Mouse (Mus musculus): ENCODE measurements around the gene Efcab11. TPM values are rescaled to one million over a fixed set of nuclear protein-coding genes. Genes with fewer than 3 reads are reported as not detected.

Efcab11 gene
- total and polyA plus RNA-seq, 3 experiments = 2.5 to 3.5 TPM; not detected in 1

DNA sequence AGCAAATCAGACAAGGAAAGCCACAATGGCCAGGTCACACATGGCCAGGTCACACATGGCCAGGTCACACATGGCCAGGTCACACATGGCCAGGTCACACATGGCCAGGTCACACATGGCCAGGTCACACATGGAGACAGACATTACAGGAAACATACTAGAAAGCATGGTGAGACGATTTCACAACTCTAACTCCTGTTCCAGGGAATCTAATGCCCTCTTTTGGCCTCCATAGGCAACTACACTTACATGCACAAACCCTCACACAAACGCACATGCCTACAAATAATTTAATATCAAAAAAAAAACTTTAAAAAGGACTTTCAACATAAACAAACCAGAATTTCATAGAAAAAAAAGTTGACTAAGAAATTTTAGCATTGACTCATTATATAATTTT lies 34.2 kb downstream of the Efcab11 start (continued):
- peak; percentile 42; the same call in 1 of the 2 replicates for TF ChIP-seq MAX (IDR thresholded peaks at IDR 0.05; ENCODE audit: low read length)
- TF ChIP-seq MAZ (IDR thresholded peaks at IDR 0.05; ENCODE audit: low read depth, low read length) = no peak
- TF ChIP-seq ELF1 (IDR thresholded peaks at IDR 0.05; ENCODE audit: low read depth, low read length) = no peak
- no peak for TF ChIP-seq MYB (IDR thresholded peaks at IDR 0.05; ENCODE audit: low read depth, low read length)
- TF ChIP-seq TAL1 (IDR thresholded peaks at IDR 0.05; ENCODE audit: low read length) = no peak
- 0 out of 2 replicates have a peak, but pooled peaks have one; percentile 47 for TF ChIP-seq MYC (IDR thresholded peaks at IDR 0.05; ENCODE audit: low read depth, low read length)
- no peak for TF ChIP-seq KAT2A (conservative IDR thresholded peaks at IDR 0.05; ENCODE audit: low read depth, low read length)
- TF ChIP-seq BHLHE40 (IDR thresholded peaks at IDR 0.05; ENCODE audit: borderline replicate concordance, low read depth, low read length) = no peak
- TF ChIP-seq E2F4 (IDR thresholded peaks at IDR 0.05; ENCODE audit: borderline replicate concordance, low read depth, low read length) = no peak
- no peak for TF ChIP-seq MAFK (IDR thresholded peaks at IDR 0.05; ENCODE audit: borderline replicate concordance, low read depth, low read length)
- TF ChIP-seq TCF12 (IDR thresholded peaks at IDR 0.05; ENCODE audit: low read depth, low read length) = no peak

DNA sequence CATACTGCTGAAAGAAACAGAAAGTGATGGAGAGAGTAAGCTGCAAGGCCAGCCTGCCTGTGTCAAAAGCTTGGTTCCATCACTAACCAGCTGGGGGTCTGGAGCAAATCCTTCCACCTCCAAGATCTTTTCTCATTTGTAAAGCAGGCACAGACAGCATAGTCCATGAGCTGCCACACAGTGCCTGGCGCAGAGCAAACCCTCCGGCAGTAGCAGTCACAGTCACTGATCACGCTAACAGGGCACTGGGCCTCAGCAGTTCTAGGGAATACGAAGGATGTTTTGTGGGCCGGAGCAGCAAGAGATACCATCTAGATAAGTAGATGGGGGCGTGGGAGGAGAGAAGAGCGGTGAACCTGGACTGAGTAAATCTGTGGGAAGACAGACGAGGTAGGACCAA lies 39.3 kb downstream of the Efcab11 start:
- H3K4me3 ChIP-seq (ENCODE audit: control insufficient read depth in 1 of 2, insufficient read depth in 1 of 2, low read depth in 2 of 2, low read length in 2 of 2) = no peak overlapping the region
- no peak overlapping the region for H3K27ac ChIP-seq (ENCODE audit: control insufficient read depth, low read depth, low read length)
- no peaks in the 10 kb centered on the region for H3K27me3 ChIP-seq (ENCODE audit: control insufficient read depth in 1 of 2, insufficient read depth in 2 of 2, low read length in 2 of 2)
- H3K4me1 ChIP-seq (ENCODE audit: control insufficient read depth in 1 of 2, insufficient read depth in 2 of 2, low read length in 2 of 2) = 0 out of 4 replicates have a peak, but pooled peaks cover 0 to 3% of the 10 kb centered on the region in 2 experiments
- H3K9me3 ChIP-seq (replicated peaks; ENCODE audit: insufficient read depth, low read length) = no peaks in the 10 kb centered on the region
- TF ChIP-seq MEF2A (IDR thresholded peaks at IDR 0.05; ENCODE audit: extremely low read depth, insufficient replicate concordance, low read depth, low read length, poor library complexity, severe bottlenecking) (no peak), MYC (IDR thresholded peaks at IDR 0.05; ENCODE audit: low read depth, low read length) (no peak), MAFK (IDR thresholded peaks at IDR 0.05; ENCODE audit: borderline replicate concordance, low read depth, low read length) (no peak), ZKSCAN1 (IDR thresholded peaks at IDR 0.05; ENCODE audit: low read depth, low read length) (no peak), TAL1 (IDR thresholded peaks at IDR 0.05; ENCODE audit: low read length) (no peak), NRF1 (IDR thresholded peaks at IDR 0.05; ENCODE audit: insufficient read depth, low read depth, low read length, poor library complexity, severe bottlenecking) (no peak), TBP (IDR thresholded peaks at IDR 0.05; ENCODE audit: low read depth, low read length) (no peak), EP300 (IDR thresholded peaks at IDR 0.05; ENCODE audit: low read depth in 1 of 2, low read length in 2 of 2) (no peak), CHD1 (IDR thresholded peaks at IDR 0.05; ENCODE audit: low read depth, low read length) (no peak), GABPA (IDR thresholded peaks at IDR 0.05; ENCODE audit: low read depth, low read length) (no peak), MAX (IDR thresholded peaks at IDR 0.05; ENCODE audit: low read length) (no peak), POLR2AphosphoS2 (IDR thresholded peaks at IDR 0.05; ENCODE audit: low read length) (no peak), KAT2A (conservative IDR thresholded peaks at IDR 0.05; ENCODE audit: low read depth, low read length) (no peak), MAZ (IDR thresholded peaks at IDR 0.05; ENCODE audit: low read depth, low read length) (no peak)
- DNase-seq (ENCODE audit: low read depth, low spot score) = no peak
- no peaks in the 10 kb centered on the region for H3K36me3 ChIP-seq (ENCODE audit: control insufficient read depth in 1 of 2, insufficient read depth in 2 of 2, low read length in 2 of 2)
- H3K79me2 ChIP-seq (ENCODE audit: control insufficient read depth, insufficient read depth, low read length, poor library complexity) = no peaks in the 10 kb centered on the region
- H3K9ac ChIP-seq (ENCODE audit: control insufficient read depth, low read depth, low read length, poor library complexity, severe bottlenecking) = no peak overlapping the region
